Mouse (Mus musculus) MEL (cell line): Measurements from ENCODE around the gene Tph2. TPM values are rescaled to one million over a fixed set of nuclear protein-coding genes. Genes with fewer than 3 reads are reported as not detected.

ENCODE experiments used
- DNase-seq: peaks from one replicate; pipeline ENCODE4 v3.0.0; 2011; ENCODE audit warnings: low read depth, low spot score
- H3K27ac ChIP-seq: 2 replicates; pipeline ENCODE4 v1.5.1; 2012; ENCODE audit warnings: low read depth, mild to moderate bottlenecking, control low read depth, low read length, moderate library complexity; ENCODE audit not compliant: control insufficient read depth
- H3K27me3 ChIP-seq, 2 experiments: fragments of 150-350 bp in 1 of 2; sonication (generic) in 1 of 2; 2 replicates each; pipeline ENCODE4 v1.6.1; 2012; ENCODE audit warnings: low read length in 2 of 2, mild to moderate bottlenecking in 2 of 2, improper control_type of control experiment in 1 of 2, moderate library complexity in 1 of 2; ENCODE audit not compliant: insufficient read depth in 2 of 2, control insufficient read depth in 1 of 2
- H3K36me3 ChIP-seq, 2 experiments: 2 replicates each; pipeline ENCODE4 v1.6.1; 2012 to 2014; ENCODE audit warnings: low read length in 2 of 2, improper control_type of control experiment in 1 of 2, inconsistent platforms in 1 of 2, mild to moderate bottlenecking in 1 of 2; ENCODE audit not compliant: insufficient read depth in 2 of 2, control insufficient read depth in 1 of 2
- H3K4me1 ChIP-seq, 2 experiments: fragments of 150-350 bp in 1 of 2; sonication (generic) in 1 of 2; 2 replicates each; pipeline ENCODE4 v1.6.1; 2012; ENCODE audit warnings: low read length in 2 of 2, improper control_type of control experiment in 1 of 2, mild to moderate bottlenecking in 1 of 2; ENCODE audit not compliant: insufficient read depth in 2 of 2, control insufficient read depth in 1 of 2
- H3K4me3 ChIP-seq, 2 experiments: fragments of 150-350 bp in 1 of 2; sonication (generic) in 1 of 2; 2 replicates each; pipeline ENCODE4 v1.5.1; 2012; ENCODE audit warnings: low read depth in 2 of 2, low read length in 2 of 2, mild to moderate bottlenecking in 2 of 2, moderate library complexity in 2 of 2, control low read depth in 1 of 2, improper control_type of control experiment in 1 of 2; ENCODE audit not compliant: control insufficient read depth in 1 of 2, insufficient read depth in 1 of 2
- H3K79me2 ChIP-seq: 2 replicates; pipeline ENCODE4 v1.6.1; 2012; ENCODE audit warnings: mild to moderate bottlenecking, low read length, moderate library complexity; ENCODE audit not compliant: control insufficient read depth, poor library complexity, insufficient read depth
- H3K9ac ChIP-seq: 2 replicates; pipeline ENCODE4 v1.6.1; 2012; ENCODE audit warnings: low read depth, mild to moderate bottlenecking, control low read depth, low read length, moderate library complexity; ENCODE audit not compliant: control insufficient read depth, poor library complexity, severe bottlenecking
- H3K9me3 ChIP-seq: fragments of 150-350 bp; sonication (generic); replicated peaks from 2 replicates; pipeline ENCODE4 v1.6.1; 2012; ENCODE audit warnings: mild to moderate bottlenecking, low read length, improper control_type of control experiment, moderate library complexity; ENCODE audit not compliant: insufficient read depth
- BHLHE40 ChIP-seq: IDR thresholded peaks from 2 replicates; pipeline ENCODE4 v1.6.1; 2012; ENCODE audit warnings: low read depth, mild to moderate bottlenecking, inconsistent platforms, low read length, improper control_type of control experiment, borderline replicate concordance
- CHD1 ChIP-seq: IDR thresholded peaks from 2 replicates; pipeline ENCODE4 v1.6.1; 2012; ENCODE audit warnings: low read depth, mild to moderate bottlenecking, inconsistent platforms, low read length, improper control_type of control experiment
- CTCF ChIP-seq, 3 experiments: IDR thresholded peaks in 2 of 3; conservative IDR thresholded peaks in 1 of 3; 2 replicates each; pipeline ENCODE4 v1.5.1; 2011 to 2012; ENCODE audit warnings: low read length in 3 of 3, low read depth in 2 of 3, mild to moderate bottlenecking in 2 of 3, improper control_type of control experiment in 1 of 3, inconsistent platforms in 1 of 3, mixed read lengths in 1 of 3, moderate library complexity in 1 of 3; ENCODE audit not compliant: control insufficient read depth in 1 of 3, insufficient read depth in 1 of 3, poor library complexity in 1 of 3, severe bottlenecking in 1 of 3
- ELF1 ChIP-seq: IDR thresholded peaks from 2 replicates; pipeline ENCODE4 v1.6.1; 2014; ENCODE audit warnings: low read depth, mild to moderate bottlenecking, inconsistent platforms, low read length, improper control_type of control experiment, moderate library complexity
- EP300 ChIP-seq, 2 experiments: IDR thresholded peaks; 2 replicates each; pipeline ENCODE4 v1.6.1; 2011; ENCODE audit warnings: improper control_type of control experiment in 2 of 2, low read length in 2 of 2, low read depth in 1 of 2, mild to moderate bottlenecking in 1 of 2
- ETS1 ChIP-seq: IDR thresholded peaks from 2 replicates; pipeline ENCODE4 v1.6.1; 2012; ENCODE audit warnings: low read depth, mild to moderate bottlenecking, inconsistent platforms, low read length, improper control_type of control experiment, moderate library complexity
- GABPA ChIP-seq: IDR thresholded peaks from 2 replicates; pipeline ENCODE4 v1.6.1; 2012; ENCODE audit warnings: low read depth, mild to moderate bottlenecking, inconsistent platforms, low read length, improper control_type of control experiment, moderate library complexity
- GATA1 ChIP-seq: IDR thresholded peaks from 2 replicates; pipeline ENCODE4 v1.6.1; 2011; ENCODE audit warnings: low read depth, low read length, improper control_type of control experiment
- HCFC1 ChIP-seq: IDR thresholded peaks from 2 replicates; pipeline ENCODE4 v1.6.1; 2012; ENCODE audit warnings: low read depth, mild to moderate bottlenecking, inconsistent platforms, low read length, improper control_type of control experiment, moderate library complexity
- MAFK ChIP-seq: IDR thresholded peaks from 2 replicates; pipeline ENCODE4 v1.6.1; 2011; ENCODE audit warnings: low read depth, mild to moderate bottlenecking, low read length, improper control_type of control experiment, borderline replicate concordance
- MAX ChIP-seq: IDR thresholded peaks from 2 replicates; pipeline ENCODE4 v1.6.1; 2011; ENCODE audit warnings: low read length, improper control_type of control experiment
- MAZ ChIP-seq: IDR thresholded peaks from 2 replicates; pipeline ENCODE4 v1.6.1; 2012; ENCODE audit warnings: low read depth, mild to moderate bottlenecking, inconsistent platforms, low read length, improper control_type of control experiment
- MEF2A ChIP-seq: IDR thresholded peaks from 2 replicates; pipeline ENCODE4 v1.6.1; 2014; ENCODE audit warnings: low read depth, mild to moderate bottlenecking, inconsistent platforms, low read length, improper control_type of control experiment; ENCODE audit not compliant: poor library complexity, insufficient replicate concordance, severe bottlenecking; ENCODE audit errors: extremely low read depth
- MXI1 ChIP-seq: IDR thresholded peaks from 2 replicates; pipeline ENCODE4 v1.6.1; 2011; ENCODE audit warnings: mild to moderate bottlenecking, low read depth, low read length, improper control_type of control experiment
- MYC ChIP-seq: IDR thresholded peaks from 2 replicates; pipeline ENCODE4 v1.6.1; 2011; ENCODE audit warnings: low read depth, mild to moderate bottlenecking, low read length, improper control_type of control experiment, moderate library complexity
- NRF1 ChIP-seq: IDR thresholded peaks from 2 replicates; pipeline ENCODE4 v1.6.1; 2014; ENCODE audit warnings: low read depth, mild to moderate bottlenecking, inconsistent platforms, low read length, improper control_type of control experiment, moderate library complexity; ENCODE audit not compliant: poor library complexity, insufficient read depth, severe bottlenecking
- POLR2A ChIP-seq, 2 experiments: IDR thresholded peaks; 2 replicates each; pipeline ENCODE4 v1.6.1; 2011 to 2012; ENCODE audit warnings: low read length in 2 of 2, mild to moderate bottlenecking in 2 of 2, control low read depth in 1 of 2, improper control_type of control experiment in 1 of 2, low read depth in 1 of 2, moderate library complexity in 1 of 2; ENCODE audit not compliant: control insufficient read depth in 1 of 2, insufficient read depth in 1 of 2, poor library complexity in 1 of 2
- POLR2AphosphoS5 ChIP-seq: IDR thresholded peaks from 2 replicates; pipeline ENCODE4 v1.6.1; 2012; ENCODE audit warnings: low read depth, borderline replicate concordance, mild to moderate bottlenecking, inconsistent platforms, low read length, moderate library complexity, mixed read lengths
- RCOR1 ChIP-seq: IDR thresholded peaks from 2 replicates; pipeline ENCODE4 v1.6.1; 2012; ENCODE audit warnings: low read depth, mild to moderate bottlenecking, inconsistent platforms, low read length, improper control_type of control experiment
- SIN3A ChIP-seq: IDR thresholded peaks from 2 replicates; pipeline ENCODE4 v1.6.1; 2012; ENCODE audit warnings: low read length, improper control_type of control experiment, inconsistent platforms
- TBP ChIP-seq: IDR thresholded peaks from 2 replicates; pipeline ENCODE4 v1.8.0; 2011; ENCODE audit warnings: low read depth, low read length, improper control_type of control experiment
- ZC3H11A ChIP-seq: IDR thresholded peaks from 2 replicates; pipeline ENCODE4 v1.6.1; 2012; ENCODE audit warnings: low read depth, mild to moderate bottlenecking, inconsistent platforms, low read length, improper control_type of control experiment
- ZMIZ1 ChIP-seq: IDR thresholded peaks from 2 replicates; pipeline ENCODE4 v1.6.1; 2012; ENCODE audit warnings: low read depth, mild to moderate bottlenecking, inconsistent platforms, low read length, improper control_type of control experiment, moderate library complexity
- polyA plus RNA-seq, 2 experiments: library from polyadenylated mRNA; stranded (reverse) in 1 of 2; unstranded in 1 of 2; fragments of >175 nt in 1 of 2; fragments of >200 nt in 1 of 2; gene quantifications; 2 replicates each; pipeline versions ENCODE4 v1.2.1 to v1.2.4; 2012; ENCODE audit warnings: low replicate concordance in 2 of 2, low read depth in 1 of 2; ENCODE audit not compliant: insufficient read length in 2 of 2, insufficient read depth in 1 of 2, missing spikeins in 1 of 2
- total RNA-seq: library from RNA; depleted of rRNA; stranded (reverse); fragments of 300-350 nt; gene quantifications from 2 replicates; pipeline ENCODE4 v1.2.3, GENCODE M21; 2012

The Tph2 gene
- total and polyA plus RNA-seq, 3 experiments, result not detected

DNA sequence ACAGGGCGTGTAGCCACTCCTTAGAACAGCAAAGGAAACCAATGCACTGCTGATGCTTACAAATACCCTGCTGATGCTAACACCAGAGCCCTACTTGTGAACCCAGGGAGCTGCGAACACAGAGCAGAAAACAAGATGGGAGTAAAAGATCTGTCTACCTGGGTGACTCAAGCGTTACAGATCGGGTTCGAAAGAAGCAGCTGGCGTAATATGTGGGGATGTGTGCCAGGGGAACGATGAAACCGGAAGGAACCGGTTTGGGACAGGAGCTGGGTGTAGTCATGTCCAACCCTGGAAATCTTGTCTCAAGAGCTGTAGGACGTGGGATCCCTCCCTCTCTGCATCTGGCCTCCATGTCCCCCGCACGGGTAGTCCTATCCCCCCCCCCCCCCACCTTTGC, 134.1 kb downstream of the Tph2 start:
- Histone ChIP-seq H3K36me3 (no peaks in the 10 kb centered on the region), H3K27me3 (no peaks in the 10 kb centered on the region), H3K4me3 (no peak overlapping the region), H3K27ac (no peak overlapping the region), H3K79me2 (no peaks in the 10 kb centered on the region), H3K4me1 (no peaks in the 10 kb centered on the region), H3K9me3 (no peaks in the 10 kb centered on the region), H3K9ac (no peak overlapping the region)
- TF ChIP-seq MXI1 (no peak), CTCF (IDR thresholded peaks at IDR 0.05 in 2 of 3, conservative IDR thresholded peaks at IDR 0.05 in 1 of 3; ENCODE audit: control insufficient read depth in 1 of 3, insufficient read depth in 1 of 3, low read depth in 2 of 3, low read length in 3 of 3, poor library complexity in 1 of 3, severe bottlenecking in 1 of 3) (no peak), BHLHE40 (no peak), TBP (no peak), EP300 (IDR thresholded peaks at IDR 0.05; ENCODE audit: low read depth in 1 of 2, low read length in 2 of 2) (no peak), POLR2AphosphoS5 (no peak), ZMIZ1 (no peak), MAFK (no peak), HCFC1 (no peak), ZC3H11A (no peak), POLR2A (IDR thresholded peaks at IDR 0.05; ENCODE audit: control insufficient read depth in 1 of 2, insufficient read depth in 1 of 2, low read depth in 1 of 2, low read length in 2 of 2, poor library complexity in 1 of 2) (no peak), MYC (no peak), GABPA (no peak)
- no peak for DNase-seq

DNA sequence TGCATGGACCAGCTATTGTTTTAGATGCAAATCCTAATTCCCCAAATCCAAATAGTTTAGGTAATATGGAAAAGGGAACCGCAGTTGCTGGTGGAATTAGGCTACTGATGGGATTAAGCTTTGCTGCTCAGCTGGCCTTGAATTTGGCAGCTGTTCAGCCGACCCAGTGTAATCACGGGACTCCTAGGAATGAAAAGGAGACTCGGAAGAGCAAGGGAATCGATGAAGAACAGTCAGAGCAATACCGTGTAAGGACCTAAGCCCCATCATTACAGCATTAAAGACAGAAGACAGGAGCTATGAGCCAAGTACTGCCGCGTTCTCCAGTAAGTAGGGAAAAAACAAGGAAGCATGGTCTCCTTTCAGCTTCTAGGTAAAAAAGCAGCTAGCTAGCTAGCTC, 134.6 kb downstream of the Tph2 start:
- no peak for DNase-seq
- Histone ChIP-seq H3K4me3 (no peak overlapping the region), H3K9me3 (no peaks in the 10 kb centered on the region), H3K9ac (no peak overlapping the region), H3K4me1 (no peaks in the 10 kb centered on the region), H3K27me3 (no peaks in the 10 kb centered on the region), H3K79me2 (no peaks in the 10 kb centered on the region)
- TF ChIP-seq MXI1 (no peak), RCOR1 (no peak), MAZ (no peak), MEF2A (no peak), CHD1 (no peak), NRF1 (no peak), MAX (no peak), GATA1 (no peak), ETS1 (no peak), SIN3A (no peak), ELF1 (no peak), MAFK (no peak), POLR2AphosphoS5 (no peak)
- TF ChIP-seq, all 39 proteins: peak for 0
- Histone ChIP-seq H3K36me3 (no peaks in the 10 kb centered on the region), H3K27ac (no peak overlapping the region)
